Mouse (Mus musculus) mouse embryonic stem cell (cell line): ENCODE results near the gene Itgae.
"Not testable (repeated sequence)": the region's sequence is repeated elsewhere in the genome, so short reads cannot be mapped to it uniquely, and the experiment has no call there.

ENCODE experiments used
- in situ Hi-C, 2 experiments: fragments of 300-500 bp; cut with MboI; formaldehyde crosslinking; loops; 1 replicate in 1 of 2; 3 replicates in 1 of 2; pipeline ENCODE4 v1.14.3; 2019 to 2020; ENCODE audit warnings: low sequenced_read_pairs in 2 of 2, low pct_unique_long_range_greater_than_20kb in 1 of 2, mixed read lengths in 1 of 2; ENCODE audit not compliant: unreplicated experiment in 1 of 2

Gene Itgae

GRCm38 (mm10) chr11:73087700-73088480 is 2.5 kb upstream of the Itgae start:
- in situ Hi-C loops, result no loop called here

- in situ Hi-C loops, result no loop called here
Observed at GRCm38 (mm10) chr11:73090826-73091225, 443 bp downstream of the Itgae start.

GRCm38 (mm10) chr11:73092057-73092456 is 1.7 kb downstream of the Itgae start:
- in situ Hi-C loops, result no loop called here

DNA sequence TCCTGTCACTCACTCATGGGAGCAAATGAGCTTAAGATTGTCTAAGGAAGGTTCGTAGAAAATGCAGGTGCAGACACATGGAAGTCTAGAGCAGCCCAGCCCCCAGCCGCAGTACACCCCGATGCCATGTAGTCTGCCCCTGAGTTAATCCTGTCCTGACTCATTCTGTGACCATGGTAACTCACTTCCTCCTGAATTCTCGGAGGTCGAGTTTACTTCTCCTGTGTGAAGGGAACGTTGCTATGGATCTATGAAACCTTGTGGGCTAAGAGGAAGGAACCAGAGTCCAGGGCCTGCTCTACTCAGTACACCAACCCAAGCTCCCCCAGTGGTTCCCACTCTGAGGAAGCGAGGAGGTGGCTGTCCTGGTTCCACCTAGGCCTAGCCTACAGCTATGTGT is 2.5 kb downstream of the Itgae start:
- in situ Hi-C loops, result no loop called here

DNA sequence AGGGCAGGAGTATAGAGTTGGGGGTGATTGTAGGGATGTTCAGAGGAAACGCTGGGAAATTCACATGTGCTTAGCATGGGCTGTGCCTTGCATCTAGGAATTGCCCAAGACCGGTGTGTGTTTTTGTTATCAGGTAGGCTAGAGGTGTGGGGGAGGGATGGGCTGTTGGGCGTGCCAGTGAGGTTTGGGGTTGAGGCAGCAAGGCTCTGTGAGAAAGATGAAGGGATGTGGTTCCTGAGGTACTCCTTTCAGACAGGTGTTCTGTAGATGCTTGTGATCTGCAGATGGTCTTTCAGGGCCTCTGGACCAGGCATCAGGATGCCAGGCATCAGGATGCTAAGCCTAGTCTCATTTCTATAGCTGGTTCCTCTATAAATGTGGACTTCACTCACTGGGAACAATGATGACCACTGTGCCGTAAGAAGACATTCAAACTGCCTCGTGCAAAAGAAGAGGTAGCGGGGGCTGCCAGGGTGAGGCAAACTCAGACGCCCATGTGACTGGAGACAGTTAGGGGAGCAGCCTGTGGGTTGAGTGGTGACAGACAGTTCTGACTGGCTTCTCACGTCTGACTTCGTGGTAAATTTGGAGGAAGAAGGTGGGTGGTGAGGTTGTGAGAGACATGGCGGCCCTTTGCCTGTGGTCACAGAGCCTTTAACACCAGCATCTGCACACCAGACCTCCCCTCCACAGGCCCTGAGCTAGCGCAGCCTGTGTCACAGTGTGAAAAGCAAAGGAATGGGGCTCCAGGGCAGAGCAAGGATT is 4.0 kb downstream of the Itgae start:
- in situ Hi-C loops, result no loop called here

GRCm38 (mm10) chr11:73098860-73099259 is 8.5 kb downstream of the Itgae start:
- in situ Hi-C loops, result no loop called here

- in situ Hi-C loops, result no loop called here
Observed at GRCm38 (mm10) chr11:73099976-73100750, 9.8 kb downstream of the Itgae start.

GRCm38 (mm10) chr11:73101308-73101707 is 10.9 kb downstream of the Itgae start:
- in situ Hi-C loops, result no loop called here

DNA sequence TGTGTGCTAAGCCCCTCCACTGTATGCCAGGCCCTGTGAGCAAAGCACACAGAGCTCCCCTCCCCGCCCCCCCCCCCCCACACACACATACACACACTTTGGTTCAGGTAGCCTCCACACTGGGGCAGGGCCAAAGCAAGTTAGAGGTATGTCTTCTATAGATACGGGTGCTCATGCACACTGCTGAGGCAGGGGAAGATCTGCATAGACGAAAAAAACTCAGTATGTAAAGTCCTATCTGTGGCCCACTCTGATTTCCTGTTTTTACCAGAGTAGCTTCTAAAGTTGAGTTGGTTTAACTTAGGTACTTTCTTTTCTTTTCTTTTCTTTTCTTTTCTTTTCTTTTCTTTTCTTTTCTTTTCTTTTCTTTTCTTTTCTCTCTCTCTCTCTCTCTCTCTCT is 14.9 kb downstream of the Itgae start:
- in situ Hi-C loops, result no loop called here

DNA sequence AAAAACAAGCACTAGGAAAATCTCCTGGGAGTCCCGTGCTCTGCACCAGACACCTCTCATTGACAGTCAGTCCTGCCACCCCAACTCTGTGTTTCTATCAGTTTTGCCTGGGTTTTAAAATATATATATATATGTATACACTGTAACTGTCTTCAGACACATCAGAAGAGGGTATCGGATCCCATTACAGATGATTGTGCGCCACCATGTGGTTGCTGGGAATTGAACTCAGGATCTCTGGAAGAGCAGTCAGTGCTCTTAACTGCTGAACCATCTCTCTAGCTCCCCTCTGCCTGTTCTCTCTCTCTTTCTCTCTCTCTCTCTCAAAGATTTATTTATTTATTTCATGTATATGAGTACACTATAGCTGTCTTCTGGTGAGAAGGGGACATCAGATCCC is 17.0 kb downstream of the Itgae start:
- in situ Hi-C loops, result not testable (repeated sequence)

- in situ Hi-C loops, result no loop called here
Observed at GRCm38 (mm10) chr11:73108195-73108897, 18.0 kb downstream of the Itgae start.

DNA sequence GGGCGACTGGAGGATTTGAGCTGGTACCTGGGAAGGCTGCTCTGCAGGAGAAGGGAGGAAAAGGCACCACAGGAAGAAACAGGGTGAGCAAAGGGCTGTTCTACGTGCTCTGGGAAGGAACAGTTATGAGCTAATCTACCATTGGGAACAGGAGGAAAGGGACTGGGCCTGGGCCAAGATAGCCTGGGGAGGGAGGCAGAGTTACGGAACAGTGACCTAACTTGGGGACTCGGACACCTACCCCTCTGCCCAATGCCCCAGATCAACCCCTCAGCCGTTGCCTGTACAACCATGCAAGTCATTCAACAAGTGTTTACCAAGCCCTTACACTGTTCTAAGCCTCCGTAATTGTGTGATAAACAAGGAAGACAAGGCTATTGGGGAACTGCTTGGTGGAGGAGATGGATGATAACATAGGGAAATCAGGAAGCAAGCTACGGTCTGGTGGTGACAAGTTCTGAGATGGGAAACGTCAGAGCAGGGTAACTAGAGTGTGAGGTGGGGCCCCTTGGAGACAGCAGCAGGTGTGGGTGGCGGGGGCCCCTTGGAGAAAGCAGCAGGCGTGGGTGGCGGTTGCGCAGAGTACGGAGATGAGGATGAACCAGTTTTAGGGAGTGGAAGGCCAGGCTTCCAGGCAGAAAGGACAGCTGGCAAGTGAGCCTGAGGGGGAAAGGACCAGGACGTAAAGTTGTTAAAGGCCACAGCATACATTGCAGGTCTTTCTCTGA is 18.7 kb downstream of the Itgae start:
- in situ Hi-C loops, result no loop called here

GRCm38 (mm10) chr11:73109941-73110340 is 19.6 kb downstream of the Itgae start:
- in situ Hi-C loops, result no loop called here

DNA sequence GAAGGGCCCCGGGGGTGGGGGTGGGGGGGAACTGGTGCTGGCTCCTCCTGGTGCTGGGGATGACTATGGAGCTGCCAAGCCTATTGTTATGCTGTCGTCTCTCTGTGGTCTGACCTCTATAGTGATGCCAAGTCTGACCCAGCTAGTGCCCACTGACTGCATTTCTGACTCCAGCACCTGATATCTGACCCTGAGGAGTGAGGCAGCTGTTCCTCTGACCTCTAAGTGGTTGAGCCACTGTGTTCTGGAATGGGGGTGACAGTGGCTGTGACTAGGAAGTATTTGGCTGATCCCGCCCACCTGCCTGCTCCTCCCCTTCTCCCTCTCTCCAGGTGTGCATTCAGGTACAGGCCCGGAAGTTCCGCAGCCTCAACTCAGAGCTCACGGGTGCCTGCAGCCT is 21.0 kb downstream of the Itgae start:
- in situ Hi-C loops, result no loop called here

- in situ Hi-C loops, result no loop called here
Observed at GRCm38 (mm10) chr11:73126495-73126894, 36.1 kb downstream of the Itgae start.

- in situ Hi-C loops, result no loop called here
Observed at GRCm38 (mm10) chr11:73131020-73131419, 40.6 kb downstream of the Itgae start.

GRCm38 (mm10) chr11:73132999-73133398 is 42.6 kb downstream of the Itgae start:
- in situ Hi-C loops, result no loop called here

- in situ Hi-C loops, result no loop called here
Observed at GRCm38 (mm10) chr11:73134222-73134621, 43.8 kb downstream of the Itgae start.
